Mouse (Mus musculus): ENCODE results near the gene Mcm6.
A peak's percentile ranks its signal among the peaks of the same experiment; 100 is the strongest.

Mcm6 gene

DNA sequence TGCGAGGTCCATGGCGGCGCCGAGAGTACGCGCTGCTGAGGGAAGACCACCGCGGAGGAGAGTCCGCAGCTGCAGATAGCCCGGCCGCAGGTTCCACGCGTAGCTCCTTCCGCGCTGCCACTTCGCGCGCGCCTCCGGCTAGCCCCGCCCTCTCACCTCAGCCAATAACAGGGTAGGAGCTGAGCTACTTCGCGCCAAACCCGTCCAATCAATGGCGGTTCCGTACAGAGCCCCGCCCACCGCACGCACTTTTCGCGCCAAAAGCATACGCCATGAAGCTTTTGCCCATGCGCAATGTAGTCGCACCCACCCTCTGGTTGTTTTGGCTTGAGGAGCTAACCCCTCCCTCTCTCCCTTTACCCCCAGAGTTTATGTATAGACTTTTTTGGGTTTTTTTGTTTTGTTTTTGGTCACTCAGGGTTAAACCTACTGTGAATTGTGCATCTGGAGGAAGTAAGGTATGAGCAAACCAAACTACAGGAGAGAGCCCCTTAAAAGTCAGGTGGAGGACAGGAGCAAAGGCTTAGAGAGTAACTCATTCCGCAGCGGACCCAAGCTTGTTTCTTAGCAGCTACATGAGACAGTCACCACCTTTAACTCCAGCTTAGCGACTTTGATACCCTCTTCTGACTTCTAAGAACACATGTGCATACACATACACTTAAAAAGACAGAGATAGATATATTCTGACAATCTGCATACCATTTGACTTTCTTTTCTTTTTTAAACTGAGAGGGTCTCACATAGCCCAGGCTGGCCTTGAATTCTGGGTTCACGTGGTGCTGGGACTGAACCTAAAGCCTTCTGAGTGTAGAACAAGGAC, at the start of gene Mcm6:
TSS of gene Mcm6 (minus strand) at position 111 of the 823 bp plus-strand sequence.
- DNase-seq (ENCODE audit: low spot score), result peak; percentile 94

- no peak for DNase-seq (ENCODE audit: low spot score)
These were observed 47.4 kb upstream of the Mcm6 start for GRCm38 (mm10) chr1:128406846-128407245.

- DNase-seq (ENCODE audit: low spot score), result no peak
These were observed 46.2 kb upstream of the Mcm6 start for GRCm38 (mm10) chr1:128405675-128406074.

DNA sequence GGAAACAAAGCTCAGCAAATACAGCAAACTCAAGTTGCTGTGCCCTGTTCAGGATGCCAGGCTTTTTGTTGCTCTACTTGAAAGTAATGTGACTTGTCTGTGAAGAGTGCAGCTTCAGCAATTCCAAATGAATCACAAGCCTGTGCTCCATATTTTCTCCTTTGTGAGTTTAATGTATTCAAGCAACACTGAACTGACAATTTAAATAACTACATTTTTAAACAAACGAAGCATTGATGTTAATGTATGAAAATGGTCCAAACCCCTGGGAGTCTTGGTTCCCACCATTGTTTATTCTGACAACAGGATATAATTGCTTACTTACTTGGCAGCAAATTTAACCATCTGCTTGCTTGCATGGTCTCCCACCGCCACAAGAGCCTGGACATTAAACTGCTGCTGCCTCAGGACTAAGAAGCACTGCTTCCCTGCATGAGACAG, 45.6 kb upstream of the Mcm6 start:
- no peak for DNase-seq (ENCODE audit: low spot score)

GRCm38 (mm10) chr1:128400926-128401325, 41.5 kb upstream of the Mcm6 start:
- no peak for DNase-seq (ENCODE audit: low spot score)

DNA sequence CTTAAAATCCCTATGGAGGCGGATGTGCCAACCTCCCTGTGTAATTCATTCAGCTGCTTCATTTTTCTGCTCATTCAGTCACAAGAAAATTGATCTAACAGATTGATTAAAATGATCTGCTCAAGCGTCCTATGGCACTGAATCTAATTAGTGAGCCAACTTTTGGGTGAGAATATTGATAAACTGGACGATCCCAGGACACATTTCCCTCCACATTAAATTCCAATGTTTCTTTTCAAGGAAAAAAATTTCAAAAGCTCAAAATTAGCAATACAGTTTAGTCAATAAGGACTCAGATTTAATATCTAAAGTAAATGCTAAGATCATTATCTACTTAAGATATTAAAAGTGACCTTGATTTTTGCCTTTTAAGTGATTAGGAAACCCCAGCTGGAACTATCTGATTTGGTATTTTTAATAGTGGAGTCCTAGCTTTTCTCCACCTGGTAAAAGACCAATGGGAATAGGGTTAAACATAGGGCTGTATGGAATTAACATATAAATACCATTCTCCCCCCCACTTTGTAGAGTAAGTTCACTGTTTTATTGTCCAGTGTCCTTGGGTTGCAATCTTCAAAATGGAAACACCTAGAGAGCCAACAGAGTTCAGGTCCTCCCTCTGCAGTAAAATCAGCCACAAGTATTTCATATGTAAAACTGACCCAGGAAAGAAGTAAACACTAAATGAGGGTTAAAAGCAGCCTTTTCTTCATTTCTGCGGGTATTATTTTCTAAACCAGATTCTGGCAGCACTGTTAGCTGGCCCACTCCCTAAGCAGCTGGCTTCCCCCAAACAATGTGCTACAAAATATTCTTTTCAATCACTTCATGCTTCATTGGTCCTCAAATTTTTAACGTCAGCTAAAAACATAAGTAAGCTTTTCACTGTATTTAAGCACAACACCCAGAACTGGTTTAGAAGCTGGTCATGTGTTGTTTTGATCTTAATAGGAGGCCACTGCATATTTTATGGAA, 40.8 kb upstream of the Mcm6 start:
- DNase-seq (ENCODE audit: low spot score), result no peak

DNA sequence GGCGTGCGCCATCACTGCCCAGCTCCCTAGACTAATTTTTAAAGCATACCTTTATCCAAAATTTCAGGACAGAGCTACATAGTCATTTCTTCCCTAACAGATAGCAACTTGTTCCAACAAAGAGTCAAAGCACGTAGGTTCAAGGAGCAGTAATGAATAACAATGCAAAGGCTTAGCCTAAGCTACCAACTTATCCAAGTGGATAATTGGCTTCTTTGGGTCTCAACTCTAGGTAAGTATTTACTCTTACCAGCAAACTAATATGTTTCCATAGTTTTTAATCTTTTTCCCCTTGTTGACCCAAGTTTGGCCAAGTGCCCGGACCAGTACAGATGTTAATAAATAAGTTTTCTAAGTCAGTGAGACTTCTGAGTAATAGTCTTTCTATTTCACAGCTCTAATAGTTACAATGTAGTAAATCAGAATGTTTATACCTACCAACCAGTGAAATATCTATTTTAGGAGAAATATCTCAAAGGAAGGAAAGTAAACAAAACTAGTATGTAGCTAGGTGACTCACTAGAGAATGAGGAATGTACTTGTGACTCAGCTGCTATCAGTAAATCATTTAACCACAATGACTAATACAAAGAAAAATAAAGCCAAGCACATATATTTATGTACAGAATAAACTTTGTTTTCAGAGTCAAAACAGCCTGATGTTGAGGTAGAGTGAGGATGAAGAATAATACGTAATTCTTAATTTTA, 39.4 kb upstream of the Mcm6 start:
- no peak for DNase-seq (ENCODE audit: low spot score)

DNA sequence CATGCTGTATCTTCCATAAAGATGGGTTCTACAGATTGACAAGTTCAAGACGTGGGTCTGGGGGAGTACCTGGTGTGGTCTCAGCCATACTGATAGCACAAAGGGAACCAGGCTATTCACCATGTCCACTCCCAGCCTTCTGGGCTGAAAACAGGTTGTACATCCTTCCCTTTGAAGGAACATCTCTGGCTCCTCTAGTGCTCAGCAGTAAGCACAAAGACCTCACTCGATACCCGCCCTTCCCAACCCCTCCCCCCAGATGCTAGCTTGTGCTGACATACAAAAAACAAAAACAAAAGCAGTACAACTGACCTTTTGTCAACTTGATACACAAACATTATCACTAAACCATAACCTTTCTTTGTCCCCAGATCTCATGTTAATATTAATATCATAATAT, 35.2 kb upstream of the Mcm6 start:
- no peak for DNase-seq (ENCODE audit: low spot score)

DNA sequence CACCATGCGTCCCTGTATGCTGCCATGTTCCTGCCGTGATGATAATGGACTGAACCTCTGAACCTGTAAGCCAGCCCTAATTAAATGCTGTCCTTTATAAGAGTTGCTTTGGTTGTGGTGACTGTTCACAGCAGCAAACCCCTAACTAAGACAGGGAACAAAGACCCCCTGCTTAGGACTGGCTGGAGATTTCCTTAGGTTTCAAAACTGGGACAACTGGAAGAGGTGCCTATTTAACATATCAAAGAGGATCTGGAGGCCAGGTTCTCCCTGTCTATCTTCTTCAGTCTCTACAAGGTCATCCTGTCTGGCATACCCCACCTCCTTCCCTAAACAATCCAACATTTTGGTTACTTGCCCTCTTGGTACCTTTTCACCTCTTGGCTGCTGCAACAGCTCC, 32.9 kb upstream of the Mcm6 start:
- DNase-seq (ENCODE audit: low spot score), result no peak

DNA sequence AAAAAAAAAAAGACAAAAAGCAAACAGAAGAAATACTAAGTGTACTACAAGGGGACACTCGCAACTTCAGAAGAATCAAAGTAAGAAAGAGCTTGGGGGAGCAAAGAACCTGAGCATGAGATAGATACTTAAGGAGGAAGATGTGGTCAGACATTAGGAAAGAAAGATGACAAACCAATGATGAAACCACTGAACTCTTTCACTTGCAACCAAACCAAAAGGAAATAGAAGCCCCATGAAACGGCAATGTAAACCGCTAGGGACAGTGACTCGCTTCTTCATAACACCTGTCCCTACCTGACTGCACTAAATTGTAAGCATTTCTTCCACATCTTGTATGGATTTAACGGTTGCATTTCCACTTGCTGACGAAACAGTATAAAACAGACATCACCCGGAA, 27.0 kb upstream of the Mcm6 start:
- peak; percentile 2 for DNase-seq (ENCODE audit: low spot score)

GRCm38 (mm10) chr1:128376841-128377240, 17.4 kb upstream of the Mcm6 start:
- no peak for DNase-seq (ENCODE audit: low spot score)

DNA sequence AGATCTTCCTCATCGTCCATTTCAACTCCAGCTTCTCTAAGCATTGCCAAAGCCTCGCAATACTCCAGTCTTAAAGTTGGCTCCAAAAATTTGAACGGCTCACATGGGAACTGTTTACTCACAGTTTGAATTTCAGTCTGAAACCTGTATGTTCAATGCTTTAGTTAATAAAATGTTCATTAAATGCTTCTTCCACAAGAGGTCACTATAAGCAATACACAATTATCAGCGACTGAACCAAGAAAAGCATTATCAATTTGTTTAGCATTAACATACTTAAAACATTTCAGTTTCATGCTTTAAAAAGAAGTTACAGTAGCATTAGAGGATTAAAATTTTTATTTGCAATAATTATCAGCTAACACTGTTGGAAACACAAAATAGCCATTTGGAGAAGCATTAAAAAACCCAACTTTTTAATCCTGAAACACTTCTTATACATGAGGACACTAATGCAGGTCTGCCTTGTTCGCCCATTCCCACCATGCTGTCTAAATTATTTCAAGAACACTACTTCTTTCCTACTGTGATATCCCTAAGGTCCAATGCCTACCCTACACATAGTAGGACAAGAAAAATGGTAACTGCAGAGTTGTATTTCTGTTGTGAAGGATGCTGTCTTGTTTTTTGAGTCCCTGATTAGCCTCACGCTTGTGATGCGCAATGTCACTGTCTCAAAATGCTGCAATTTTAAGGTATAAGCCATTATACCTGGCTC, 12.8 kb upstream of the Mcm6 start:
- DNase-seq (ENCODE audit: low spot score), result no peak

- peak; percentile 59 for DNase-seq (ENCODE audit: low spot score)
These were observed 9.4 kb upstream of the Mcm6 start for GRCm38 (mm10) chr1:128368732-128369441.

- DNase-seq (ENCODE audit: low spot score), result no peak
These were observed 1.1 kb upstream of the Mcm6 start for GRCm38 (mm10) chr1:128360601-128361000.

GRCm38 (mm10) chr1:128358916-128359553, 429 bp downstream of the Mcm6 start:
- no peak for DNase-seq (ENCODE audit: low spot score)

DNA sequence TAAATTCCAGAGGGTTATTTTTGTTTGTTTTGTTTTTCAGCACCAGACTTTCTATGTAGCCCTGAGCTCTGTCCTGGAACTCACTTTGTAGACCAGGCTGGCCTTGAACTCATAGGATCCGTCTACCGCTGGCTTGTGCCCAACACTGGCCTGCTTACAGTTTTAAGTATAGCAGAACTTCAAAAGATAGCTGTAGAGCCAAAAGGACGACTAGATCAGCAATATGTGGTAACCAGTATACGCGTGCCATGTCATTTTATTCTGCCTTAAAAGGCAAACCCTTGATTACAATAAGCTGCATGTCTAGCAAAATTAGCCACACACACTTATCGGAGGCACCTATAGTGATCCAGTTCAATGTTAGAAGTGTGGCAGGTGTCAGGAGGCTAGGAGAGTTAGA, 1.2 kb downstream of the Mcm6 start:
- no peak for DNase-seq (ENCODE audit: low spot score)

DNA sequence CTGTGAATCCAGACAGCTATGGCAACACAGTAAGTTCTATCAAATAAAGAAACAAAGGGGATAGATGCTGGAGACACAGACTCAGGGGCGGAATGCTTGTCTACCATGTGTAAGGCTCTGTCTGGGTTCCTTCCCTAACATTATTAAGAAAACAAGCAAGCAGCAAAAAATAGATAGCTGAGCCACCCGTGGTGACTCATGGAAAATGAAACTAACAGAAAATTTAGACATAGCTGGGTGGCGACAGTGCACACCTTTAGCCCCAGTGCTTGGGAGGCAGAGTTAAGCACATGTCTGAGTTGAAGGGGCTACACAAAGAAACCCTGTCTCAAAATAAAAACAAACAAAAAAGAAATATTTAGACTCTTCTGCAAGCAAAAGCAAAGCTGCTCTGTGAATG, 2.0 kb downstream of the Mcm6 start:
- DNase-seq (ENCODE audit: low spot score), result no peak

DNA sequence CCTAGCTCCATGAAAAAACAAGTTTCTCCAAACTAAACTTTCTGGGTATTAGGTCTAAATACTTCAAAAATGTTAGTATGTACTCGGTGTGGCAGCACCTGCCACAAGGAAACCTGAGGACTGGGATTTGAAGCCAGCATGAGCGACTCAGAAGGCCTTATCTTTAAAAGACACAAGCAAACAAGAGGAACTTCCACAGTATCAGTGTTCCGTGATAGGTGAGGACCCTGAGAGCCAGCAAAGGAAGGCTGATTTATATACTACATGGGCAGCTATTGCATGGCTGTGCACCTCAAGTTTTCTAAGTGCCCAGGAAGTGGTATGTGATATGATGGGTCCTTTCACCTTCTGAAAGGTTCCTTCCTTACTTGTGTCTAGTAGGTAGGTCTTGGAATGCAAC, 6.4 kb downstream of the Mcm6 start:
- DNase-seq (ENCODE audit: low spot score), result no peak

DNA sequence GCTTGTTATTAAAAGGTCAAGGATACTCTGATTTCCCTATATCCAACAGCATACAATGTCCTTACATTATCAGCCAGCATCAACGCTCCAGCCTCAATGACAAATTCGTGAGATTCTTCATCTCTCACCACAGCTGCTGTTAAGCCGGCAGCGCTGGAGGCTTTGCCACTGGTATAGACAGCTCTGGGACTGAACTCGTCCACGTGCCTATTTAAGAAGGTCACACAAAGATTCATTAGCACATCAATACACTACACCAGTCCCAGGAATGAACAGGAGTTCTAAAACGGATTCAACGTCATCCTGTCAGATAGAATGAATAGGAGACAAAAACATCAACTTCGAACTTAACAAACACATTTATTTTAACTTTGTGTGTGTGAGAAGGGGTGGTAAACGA, 15.2 kb downstream of the Mcm6 start:
- no peak for DNase-seq (ENCODE audit: low spot score)

- no peak for DNase-seq (ENCODE audit: low spot score)
These were observed 21.6 kb downstream of the Mcm6 start for GRCm38 (mm10) chr1:128337708-128338320.

Measured in T-cell, adult 2 months (primary cell).